Mouse (Mus musculus) heart, adult 9 months (tissue): ENCODE results near the gene Hist2h2ab.
A peak's percentile ranks its signal among the peaks of the same experiment; 100 is the strongest.
"Not testable (repeated sequence)": the region's sequence is repeated elsewhere in the genome, so short reads cannot be mapped to it uniquely, and the experiment has no call there.

Experiments
- DNase-seq, 2 experiments: peaks; one replicate each; pipeline ENCODE4 v3.0.0; 2022; ENCODE audit warnings: low spot score in 2 of 2

Gene Hist2h2ab

DNA sequence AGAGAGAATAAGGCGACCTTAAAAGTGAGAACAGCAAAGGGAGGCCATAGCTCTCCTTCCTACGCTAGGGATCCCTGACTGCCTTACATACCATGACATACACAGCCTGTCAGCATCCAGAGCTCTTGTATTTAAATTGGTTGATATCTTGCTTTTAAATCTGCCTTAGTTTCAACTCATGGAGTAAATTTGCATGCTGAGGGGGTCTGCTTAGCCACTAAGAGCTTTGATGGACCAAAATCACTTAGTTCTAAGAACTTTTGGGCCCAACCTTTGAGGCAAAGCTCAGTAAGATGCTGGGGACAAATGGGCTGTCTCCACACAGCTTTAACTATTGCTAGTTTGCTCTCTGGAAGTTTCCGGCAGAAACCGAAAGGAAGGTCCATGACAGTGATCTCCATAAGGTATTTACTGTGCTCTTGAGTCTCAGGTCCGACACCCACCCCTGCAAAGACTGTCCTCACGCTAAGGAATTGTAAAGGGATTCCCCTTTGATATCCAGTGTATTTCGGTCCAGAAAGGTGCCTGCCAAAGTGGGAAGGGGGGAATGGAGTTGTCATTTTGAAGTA lies 17.8 kb downstream of the Hist2h2ab start:
- DNase-seq = no peak

- no peak for DNase-seq
These were observed 18.3 kb downstream of the Hist2h2ab start for GRCm38 (mm10) chr3:96237904-96238511.

DNA sequence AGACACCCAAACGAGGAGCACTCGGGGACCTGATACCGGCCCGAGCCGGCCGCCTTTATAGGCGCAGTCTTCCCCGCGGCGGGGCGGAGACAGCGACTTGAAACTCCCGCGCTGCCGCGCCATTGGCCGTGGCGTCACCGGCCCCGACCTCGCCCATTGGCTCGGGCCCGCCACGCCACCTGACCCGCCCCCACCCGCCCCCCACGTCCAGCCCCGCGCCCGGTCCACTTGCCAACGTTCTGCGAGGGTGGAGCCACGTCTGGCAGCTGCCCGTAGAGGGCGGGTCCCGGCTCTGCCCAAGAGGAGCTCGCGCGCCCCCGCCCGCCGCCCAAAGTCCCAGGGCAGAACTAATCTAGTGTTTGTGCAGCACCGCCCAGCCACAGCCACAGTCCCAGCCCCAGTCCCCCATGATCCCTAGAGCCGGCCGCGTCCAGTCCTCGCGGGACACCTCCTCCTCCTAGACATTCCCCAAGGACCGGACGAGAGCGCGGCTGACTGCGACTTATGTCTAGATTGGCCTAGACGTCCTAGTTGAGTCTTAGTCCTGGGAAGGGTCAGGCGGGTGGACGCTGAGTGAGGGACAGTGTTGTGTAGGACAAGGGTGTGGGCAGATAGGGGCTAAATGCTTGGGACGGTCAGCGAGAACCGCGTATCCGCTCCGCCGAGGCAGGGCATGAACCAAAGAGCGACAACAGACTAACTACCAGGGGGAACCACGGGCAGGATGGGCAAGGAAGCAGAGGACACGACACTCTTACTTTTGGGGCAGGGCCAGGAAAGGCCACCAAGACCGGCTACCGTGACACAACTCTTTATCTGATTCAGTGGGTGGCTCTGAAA lies 19.5 kb downstream of the Hist2h2ab start, which contains the start of gene Hist2h3c2:
Gene Hist2h3c2, minus strand, starts transcription at position 174 of the 840 bp plus-strand sequence.
- peak; percentile 46 to 61 for DNase-seq

DNA sequence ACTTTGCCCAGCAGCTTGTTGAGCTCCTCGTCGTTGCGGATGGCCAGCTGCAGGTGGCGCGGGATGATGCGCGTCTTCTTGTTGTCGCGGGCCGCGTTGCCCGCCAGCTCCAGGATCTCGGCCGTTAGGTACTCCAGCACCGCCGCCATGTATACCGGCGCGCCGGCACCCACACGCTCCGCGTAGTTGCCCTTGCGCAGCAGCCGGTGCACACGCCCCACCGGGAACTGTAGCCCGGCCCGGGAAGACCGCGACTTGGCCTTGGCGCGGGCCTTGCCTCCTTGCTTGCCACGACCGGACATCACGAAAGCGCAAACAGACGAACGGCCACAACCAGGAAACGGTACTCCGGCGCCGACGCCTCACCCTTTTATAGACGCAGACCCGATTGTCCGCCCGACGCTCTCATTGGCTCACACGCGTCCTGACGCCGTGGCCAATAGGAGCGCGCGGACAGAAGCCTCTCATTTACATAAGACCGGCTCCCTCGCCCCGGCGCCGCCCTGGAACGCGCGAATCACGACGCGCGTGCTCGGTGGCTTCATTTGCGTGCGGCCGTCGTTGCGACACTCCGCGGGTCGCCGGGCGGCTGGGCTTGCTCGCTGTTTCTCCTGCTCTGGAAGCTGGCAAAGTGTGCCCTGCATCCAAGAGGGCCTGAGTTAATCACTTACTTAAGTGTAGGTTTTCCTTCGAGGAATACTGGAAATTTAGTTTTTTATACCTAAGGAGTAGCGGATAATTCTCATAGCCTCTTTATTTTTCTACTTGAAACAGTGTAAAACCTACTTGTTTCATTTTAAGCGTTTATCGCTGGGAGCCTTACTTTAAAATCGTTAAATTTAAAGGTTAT lies 20.5 kb downstream of the Hist2h2ab start, which contains the start of gene Hist2h2aa2:
Gene Hist2h2aa2, minus strand, starts transcription at position 328 of the 850 bp plus-strand sequence.
- peak; percentile 97 for DNase-seq

GRCm38 (mm10) chr3:96240799-96241197 lies 21.1 kb downstream of the Hist2h2ab start:
- DNase-seq = no peak

DNA sequence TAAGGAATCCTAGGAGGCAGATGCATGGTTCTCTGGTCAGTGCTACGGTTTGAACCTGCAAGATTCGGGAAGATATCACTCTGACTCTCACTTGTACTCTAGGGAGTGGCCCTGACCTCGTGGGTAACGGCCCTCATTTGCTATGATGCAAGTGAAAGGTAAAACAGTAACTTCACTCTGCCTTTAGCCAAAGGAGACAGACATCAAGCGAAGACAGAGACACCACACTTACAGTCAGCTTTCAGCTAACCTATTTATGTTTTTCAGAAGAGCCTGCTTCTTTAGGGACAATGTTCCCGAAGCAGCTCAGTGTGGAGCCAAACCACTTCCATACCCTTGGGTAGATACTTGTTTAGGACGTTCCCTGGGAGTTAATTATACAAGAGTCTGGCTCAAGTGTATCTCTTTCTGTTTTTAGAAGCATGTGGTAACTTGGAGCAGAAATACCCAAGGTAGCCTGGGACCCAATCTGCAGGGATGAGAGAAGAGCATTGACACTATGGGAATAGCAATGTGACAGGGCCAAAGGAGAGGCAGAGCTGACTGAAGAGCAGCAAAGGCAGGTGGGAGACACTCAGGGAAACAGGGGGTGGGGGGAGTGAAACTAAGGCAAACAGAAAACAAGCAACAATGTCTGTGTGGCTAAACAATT lies 24.4 kb downstream of the Hist2h2ab start:
- peak; percentile 28 to 53 for DNase-seq

DNA sequence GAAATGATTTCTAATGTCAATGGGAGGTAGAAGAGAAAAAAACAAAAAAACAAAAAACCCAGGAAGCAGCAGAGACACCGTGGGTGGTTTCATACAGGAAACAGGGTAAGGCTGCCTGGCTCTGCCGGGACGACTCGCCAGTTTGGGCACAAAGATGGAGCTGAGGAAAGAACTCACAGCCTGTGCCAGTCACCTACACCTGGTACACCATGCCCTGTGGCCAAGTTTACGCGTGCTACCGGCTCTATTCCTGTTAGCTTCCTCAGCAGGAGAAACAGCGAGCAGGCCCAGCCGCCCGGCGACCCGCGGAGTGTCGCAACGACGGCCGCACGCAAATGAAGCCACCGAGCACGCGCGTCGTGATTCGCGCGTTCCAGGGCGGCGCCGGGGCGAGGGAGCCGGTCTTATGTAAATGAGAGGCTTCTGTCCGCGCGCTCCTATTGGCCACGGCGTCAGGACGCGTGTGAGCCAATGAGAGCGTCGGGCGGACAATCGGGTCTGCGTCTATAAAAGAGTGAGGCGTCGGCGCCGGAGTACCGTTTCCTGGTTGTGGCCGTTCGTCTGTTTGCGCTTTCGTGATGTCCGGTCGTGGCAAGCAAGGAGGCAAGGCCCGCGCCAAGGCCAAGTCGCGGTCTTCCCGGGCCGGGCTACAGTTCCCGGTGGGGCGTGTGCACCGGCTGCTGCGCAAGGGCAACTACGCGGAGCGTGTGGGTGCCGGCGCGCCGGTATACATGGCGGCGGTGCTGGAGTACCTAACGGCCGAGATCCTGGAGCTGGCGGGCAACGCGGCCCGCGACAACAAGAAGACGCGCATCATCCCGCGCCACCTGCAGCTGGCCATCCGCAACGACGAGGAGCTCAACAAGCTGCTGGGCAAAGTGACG lies 25.6 kb downstream of the Hist2h2ab start, which contains the start of gene Hist2h2aa1:
Gene Hist2h2aa1, plus strand, starts transcription at position 495 of the 884 bp plus-strand sequence.
- peak; percentile 91 to 93 for DNase-seq

DNA sequence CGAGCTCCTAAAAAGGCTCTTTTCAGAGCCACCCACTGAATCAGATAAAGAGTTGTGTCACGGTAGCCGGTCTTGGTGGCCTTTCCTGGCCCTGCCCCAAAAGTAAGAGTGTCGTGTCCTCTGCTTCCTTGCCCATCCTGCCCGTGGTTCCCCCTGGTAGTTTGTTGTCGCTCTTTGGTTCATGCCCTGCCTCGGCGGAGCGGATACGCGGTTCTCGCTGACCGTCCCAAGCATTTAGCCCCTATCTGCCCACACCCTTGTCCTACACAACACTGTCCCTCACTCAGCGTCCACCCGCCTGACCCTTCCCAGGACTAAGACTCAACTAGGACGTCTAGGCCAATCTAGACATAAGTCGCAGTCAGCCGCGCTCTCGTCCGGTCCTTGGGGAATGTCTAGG lies 26.4 kb downstream of the Hist2h2ab start:
- not testable (repeated sequence) for DNase-seq

DNA sequence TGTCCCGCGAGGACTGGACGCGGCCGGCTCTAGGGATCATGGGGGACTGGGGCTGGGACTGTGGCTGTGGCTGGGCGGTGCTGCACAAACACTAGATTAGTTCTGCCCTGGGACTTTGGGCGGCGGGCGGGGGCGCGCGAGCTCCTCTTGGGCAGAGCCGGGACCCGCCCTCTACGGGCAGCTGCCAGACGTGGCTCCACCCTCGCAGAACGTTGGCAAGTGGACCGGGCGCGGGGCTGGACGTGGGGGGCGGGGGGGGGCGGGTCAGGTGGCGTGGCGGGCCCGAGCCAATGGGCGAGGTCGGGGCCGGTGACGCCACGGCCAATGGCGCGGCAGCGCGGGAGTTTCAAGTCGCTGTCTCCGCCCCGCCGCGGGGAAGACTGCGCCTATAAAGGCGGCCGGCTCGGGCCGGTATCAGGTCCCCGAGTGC lies 26.8 kb downstream of the Hist2h2ab start, which contains the start of gene Hist2h3c1:
Gene Hist2h3c1, plus strand, starts transcription at position 259 of the 430 bp plus-strand sequence.
- not testable (repeated sequence) for DNase-seq

GRCm38 (mm10) chr3:96247356-96248140 lies 27.9 kb downstream of the Hist2h2ab start:
- DNase-seq = no peak

GRCm38 (mm10) chr3:96248141-96249033 lies 28.7 kb downstream of the Hist2h2ab start:
- DNase-seq = no peak

DNA sequence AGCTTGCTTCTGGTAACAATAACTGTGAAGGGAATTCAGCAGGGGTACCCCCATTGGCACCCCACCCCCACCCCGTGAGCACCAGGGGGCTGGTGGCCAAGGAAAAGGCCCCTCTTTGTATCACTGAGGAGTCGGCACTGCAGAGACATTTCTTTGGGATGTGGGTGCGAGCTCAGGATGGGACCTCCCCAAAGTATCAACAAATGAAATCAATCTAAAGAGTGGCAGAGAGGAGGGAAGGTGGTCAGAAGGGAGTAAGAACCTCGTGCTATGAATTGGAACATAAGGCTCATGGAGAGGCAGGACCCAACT lies 29.3 kb downstream of the Hist2h2ab start:
- DNase-seq = no peak

DNA sequence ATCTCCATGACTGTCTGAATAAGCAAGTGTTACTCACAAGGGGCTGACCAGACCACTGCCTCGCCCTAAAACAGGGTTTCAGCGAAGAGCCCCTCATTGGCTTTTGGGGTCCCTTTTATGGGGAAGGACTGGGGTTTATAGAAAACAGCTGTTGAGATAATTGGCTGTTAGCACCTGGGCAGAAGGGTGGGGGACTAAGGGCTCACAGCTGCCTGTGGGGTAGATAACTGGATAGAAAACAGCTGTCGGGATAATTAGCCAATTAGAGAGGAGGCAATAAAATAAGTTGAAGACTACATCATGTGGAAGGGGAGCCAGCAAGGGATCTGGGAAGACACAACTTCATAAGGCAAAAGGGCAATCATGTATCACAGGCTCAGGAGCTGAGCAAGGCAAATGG lies 31.2 kb downstream of the Hist2h2ab start:
- no peak for DNase-seq

GRCm38 (mm10) chr3:96251787-96252186 lies 32.1 kb downstream of the Hist2h2ab start:
- DNase-seq = no peak

- no peak for DNase-seq
These were observed 35.2 kb downstream of the Hist2h2ab start for GRCm38 (mm10) chr3:96254683-96255355.

- DNase-seq = no peak
These were observed 36.4 kb downstream of the Hist2h2ab start for GRCm38 (mm10) chr3:96255926-96256593.

- no peak for DNase-seq
These were observed 37.5 kb downstream of the Hist2h2ab start for GRCm38 (mm10) chr3:96257190-96257589.
